Mouse (Mus musculus): ENCODE measurements around the gene Aes.
A peak's percentile ranks its signal among the peaks of the same experiment; 100 is the strongest.

The Aes gene

DNA sequence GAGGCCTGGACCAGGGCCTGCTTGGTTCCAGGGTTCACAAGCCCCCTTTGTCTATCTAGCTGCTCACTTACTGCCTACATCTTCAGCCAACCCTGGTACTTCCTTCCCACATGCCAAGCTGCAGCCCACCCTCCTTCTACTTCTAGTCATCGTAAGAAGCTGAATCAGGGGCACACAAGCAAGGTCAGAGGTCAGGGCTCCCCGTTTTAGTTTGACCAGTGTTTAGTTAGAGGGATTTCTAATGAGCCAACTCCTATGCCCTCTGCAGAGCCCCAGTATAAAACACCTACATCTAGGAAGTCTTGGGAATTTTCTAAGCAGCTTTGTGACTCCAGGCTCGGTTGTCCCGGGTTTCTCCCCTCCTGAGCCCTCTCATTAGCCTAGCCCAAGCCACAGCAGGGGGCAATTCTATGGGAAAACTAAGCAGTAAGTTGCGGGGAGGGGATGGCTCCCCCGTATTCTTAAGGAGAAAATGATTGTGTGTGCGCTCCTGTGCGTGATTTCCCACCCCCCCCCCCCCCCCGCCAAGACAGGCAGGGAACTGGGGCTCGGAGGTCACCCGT is 11.0 kb downstream of the Aes start:
- DNase-seq = no peak

- peak; percentile 96 for DNase-seq
These were observed 11.7 kb downstream of the Aes start for GRCm38 (mm10) chr10:81570831-81571500.

GRCm38 (mm10) chr10:81571501-81571876 is 12.2 kb downstream of the Aes start:
- peak; percentile 100 for DNase-seq

GRCm38 (mm10) chr10:81572133-81572671 is 12.9 kb downstream of the Aes start:
- peak; percentile 80 for DNase-seq

GRCm38 (mm10) chr10:81572975-81573374 is 13.7 kb downstream of the Aes start:
- peak; percentile 76 for DNase-seq

DNA sequence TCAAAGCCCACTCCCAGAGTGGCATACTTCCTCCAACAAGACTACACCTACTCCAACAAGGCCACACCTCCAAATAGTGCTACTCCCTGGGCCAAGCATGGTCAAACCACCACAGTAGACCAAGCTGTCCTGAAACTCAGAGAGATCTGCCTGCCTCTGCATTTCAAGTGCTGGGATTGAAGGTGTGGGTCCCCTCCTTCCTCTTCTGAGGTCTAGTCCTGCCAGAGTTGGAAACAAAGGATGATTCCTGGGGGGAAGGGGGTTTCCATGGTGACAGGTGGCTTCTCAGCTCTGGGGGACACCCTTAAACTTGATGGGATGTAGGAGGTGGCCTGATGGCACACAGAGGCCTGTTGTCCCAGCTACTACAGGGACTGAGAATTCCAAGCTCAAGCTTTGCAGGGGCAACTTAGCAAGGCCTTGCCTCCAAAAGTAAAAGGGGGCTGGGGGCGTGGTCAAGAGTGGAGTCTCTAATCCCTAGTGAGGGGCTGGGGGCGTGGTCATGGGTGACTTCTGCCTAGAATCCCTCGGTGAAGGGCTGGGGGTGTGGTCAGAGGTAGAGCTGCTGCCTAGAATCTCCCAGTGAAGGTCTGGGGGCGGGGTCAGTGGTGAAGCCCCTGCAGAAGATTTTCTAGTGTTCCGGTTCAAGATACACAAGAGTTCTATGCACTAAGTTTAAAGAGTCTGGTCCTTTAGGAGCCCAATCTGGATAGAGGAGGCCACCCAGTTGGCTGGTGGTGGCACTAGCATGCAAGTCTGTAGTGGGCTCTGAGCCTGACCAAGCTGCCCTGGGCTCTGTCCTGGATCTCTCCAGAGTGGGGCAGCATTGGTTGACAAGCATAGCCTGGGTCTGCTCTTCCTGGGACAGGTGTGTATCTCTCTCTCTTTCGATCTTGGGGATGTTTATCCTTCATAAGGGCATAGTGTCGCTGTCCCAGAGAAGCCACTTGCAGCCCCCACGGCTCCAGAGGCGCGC is 15.1 kb downstream of the Aes start, which contains the start of gene Tle2:
Tle2 (plus strand) TSS at position 481 of the 976 bp plus-strand sequence.
- peak; percentile 82 for DNase-seq

DNA sequence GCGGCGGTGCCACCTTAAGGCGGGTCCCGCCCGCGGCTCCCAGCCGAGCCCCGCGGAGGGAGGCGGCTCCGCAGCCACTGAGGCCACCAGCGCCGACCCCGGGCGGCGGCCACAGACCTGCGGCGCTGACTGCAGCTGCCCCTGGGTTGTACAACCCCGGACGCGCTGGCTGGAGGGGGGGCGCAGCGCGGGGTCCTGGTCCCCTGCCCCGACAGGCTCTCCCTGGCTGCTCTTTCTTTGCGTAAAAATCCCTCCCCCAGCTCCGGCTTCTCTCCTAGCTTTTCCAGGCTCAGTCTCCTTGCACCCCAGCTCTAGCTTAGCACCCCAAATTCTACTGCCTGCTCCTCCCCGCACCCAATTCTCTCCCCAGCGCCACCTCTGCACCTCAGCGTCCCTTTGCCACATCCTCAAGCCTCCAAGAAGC is 15.9 kb downstream of the Aes start:
- DNase-seq = peak; percentile 77

- DNase-seq = peak; percentile 77
These were observed 16.4 kb downstream of the Aes start for GRCm38 (mm10) chr10:81575695-81576094.

GRCm38 (mm10) chr10:81579967-81580366 is 20.7 kb downstream of the Aes start:
- DNase-seq = peak; percentile 78

DNA sequence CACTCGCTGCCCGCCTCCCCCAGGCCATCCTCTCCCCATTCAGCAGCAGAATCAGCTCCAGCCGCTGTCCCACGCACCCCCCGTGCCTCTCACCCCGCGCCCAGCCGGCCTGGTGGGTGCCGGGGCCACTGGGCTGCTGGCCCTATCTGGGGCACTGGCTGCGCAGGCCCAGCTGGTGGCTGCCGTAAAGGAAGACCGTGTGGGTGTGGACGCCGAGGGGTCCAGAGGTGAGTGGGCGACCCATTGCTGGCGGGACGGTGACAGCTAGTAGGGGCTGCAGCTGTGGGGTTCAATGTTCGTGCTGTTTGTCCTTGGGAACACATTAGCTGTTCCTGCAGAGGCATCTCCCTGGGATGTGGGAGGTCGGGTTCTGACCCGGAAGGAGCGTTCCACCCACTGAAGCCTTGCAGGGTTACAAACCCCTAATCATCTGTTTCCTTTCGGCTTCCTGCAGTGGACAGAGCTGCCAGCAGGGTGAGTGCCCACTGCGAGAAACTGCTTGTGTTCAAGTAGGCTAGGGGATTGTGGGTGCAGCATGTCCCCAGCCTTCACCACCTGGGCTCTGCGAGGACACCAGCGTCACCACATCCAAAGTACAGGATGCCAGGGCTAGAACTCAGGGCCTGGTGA is 21.3 kb downstream of the Aes start:
- DNase-seq = no peak

DNA sequence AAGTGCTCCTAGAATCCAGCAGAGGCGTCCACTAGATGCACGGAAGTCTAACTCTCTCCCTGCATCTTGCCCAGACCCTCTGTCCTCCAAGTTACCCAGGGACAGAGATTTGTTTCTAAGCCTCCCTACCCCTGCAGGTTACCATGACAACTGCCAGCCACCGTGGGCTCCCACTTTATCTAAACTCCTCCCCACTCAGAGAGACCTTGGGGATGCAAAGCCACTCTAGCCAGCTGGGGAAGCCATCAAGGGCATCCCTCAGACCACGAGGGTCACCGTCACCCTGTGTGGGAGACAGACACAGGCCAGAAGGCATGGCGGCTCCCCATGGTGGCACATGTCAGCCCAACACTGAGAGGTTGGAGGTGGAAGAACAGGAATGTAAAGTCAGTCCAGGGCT is 24.1 kb downstream of the Aes start:
- DNase-seq = no peak

GRCm38 (mm10) chr10:81588739-81589138 is 29.5 kb downstream of the Aes start:
- peak; percentile 35 for DNase-seq

GRCm38 (mm10) chr10:81591846-81592245 is 32.6 kb downstream of the Aes start:
- peak; percentile 66 for DNase-seq

DNA sequence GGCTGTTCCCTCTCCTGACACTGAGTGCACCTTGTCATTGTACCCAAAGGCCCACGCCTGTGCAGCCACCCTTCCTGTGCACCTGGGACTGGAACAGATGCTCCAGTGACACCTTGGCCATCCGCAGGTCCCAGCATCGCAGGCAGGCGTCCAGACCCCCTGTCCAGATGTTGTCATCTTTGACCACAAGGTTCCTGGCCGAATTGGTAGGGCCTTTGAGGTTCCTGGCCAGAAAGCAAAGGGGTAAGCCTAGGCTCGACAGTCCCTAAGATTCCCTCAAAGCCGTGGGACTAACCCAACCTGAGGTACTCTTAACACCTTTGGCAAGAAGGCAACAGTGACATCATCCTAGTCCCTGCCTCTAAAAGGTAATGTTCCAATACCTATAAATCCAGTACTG is 33.3 kb downstream of the Aes start:
- DNase-seq = peak; percentile 59

DNA sequence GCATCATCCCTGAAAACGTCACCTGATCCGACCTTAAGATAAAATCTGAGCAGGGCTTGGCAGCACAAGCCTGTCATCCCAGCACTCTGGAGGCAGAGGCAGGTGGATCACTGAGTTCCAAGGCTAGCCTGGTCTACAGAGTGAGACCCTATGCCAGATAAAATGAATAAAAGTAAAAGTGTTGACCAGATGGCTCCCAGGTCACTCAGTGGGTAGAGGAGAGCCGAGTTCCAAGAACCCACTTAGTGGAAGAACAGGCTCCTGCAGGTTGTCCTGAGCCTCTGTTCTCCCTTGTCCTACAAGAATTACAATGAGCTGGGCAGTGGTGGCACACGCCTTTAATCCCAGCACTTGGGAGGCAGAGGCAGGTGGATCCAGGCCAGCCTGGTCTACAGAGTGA is 33.9 kb downstream of the Aes start:
- DNase-seq = peak; percentile 50

DNA sequence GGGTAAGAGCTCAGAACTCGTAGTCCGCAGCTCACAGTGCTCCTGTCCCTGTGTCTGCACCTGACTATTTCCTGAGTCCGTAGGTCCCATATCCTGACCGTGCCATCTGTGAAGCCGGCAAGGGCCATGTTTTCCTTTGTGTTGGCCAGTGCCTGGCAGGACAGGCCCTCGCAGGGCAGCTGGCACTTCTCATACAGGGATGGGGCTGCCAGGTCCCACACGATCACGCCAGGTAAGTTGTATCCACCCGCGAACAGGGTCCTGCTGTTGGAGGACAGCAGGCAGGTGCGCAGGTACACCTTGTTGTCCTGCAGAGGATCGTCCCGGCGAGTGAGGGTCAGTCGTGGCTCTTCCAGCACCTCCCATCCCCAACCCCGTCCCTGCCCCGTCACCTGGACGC is 34.6 kb downstream of the Aes start:
- peak; percentile 85 for DNase-seq

- peak; percentile 62 for DNase-seq
These were observed 36.3 kb downstream of the Aes start for GRCm38 (mm10) chr10:81595599-81595998.

GRCm38 (mm10) chr10:81596611-81597010 is 37.3 kb downstream of the Aes start:
- DNase-seq = peak; percentile 41

DNA sequence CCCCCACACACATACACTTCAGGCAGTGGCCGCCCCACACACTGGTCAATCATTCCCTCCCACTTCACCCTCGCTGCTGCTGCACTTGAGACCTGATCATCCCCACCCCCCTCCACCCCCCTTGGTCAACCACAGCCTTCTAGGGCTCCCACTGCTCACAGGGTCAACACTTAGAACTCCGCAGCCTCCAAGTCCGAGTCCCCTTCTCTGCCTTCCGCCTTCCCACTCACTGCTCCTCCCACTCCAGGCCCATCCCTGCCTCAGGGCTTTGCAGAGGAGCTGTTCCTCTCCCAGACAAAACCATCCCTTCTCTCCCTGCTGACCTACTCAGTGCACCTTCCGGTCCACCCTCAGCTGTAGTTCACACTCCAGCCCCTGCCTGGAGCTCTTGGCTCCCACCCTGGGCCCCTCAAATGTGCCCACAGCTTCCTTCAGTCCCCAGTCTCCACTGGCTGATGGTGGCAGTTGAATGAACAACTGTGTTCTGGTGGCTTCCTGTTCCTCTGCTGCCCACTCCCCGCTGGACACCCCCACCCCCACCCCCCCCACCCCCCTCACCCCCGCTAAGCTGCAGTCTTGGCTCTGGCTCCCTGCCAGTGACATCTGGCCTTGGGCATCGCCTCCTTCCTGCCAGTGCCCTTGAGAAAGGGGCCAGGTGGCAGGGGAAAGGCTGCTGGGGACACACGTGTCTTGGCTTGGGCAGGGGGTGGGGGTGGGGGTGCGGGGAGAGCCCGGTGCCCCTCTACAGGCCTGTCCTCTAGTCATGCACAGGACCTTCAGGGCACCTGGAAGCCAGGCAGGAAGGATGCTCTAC is 38.1 kb downstream of the Aes start:
- DNase-seq = peak; percentile 47

DNA sequence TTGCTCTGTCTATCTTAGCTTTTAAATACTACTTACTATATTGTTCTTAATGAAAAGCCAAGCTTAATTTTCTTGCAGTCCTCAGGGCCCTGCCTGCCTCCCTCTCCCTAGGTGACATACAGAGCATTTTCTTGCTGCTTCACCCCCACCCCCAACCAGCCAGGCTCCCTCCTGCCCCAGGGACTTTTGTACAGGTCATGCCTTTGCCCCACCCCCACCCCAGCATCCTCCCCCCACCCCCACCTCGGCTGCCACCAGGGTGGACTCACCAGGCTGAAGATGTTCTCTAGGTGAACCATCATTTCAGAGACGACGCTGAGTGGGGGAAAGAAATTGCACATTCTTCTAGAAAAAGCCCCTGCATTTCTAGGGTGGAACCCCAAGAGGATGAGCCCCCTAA is 39.1 kb downstream of the Aes start:
- no peak for DNase-seq

DNA sequence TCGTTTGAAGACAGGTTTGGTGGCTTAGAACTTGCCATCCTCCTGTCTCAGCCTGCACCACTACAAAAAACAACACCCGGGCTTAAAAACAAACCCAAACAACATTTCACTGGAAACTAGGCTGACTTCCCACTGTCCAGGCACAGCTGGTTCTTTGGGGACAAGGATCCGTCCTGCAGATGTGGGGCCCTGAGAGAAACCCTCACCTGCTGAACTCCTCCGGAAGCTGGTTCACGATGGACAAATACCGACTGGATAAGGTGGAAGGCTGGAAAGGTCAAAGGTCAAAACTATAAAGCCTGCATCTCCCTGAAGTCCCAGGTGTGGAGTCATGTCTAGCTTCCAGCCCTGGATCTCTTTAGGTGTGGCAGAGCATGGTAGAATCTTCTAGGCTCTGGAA is 39.6 kb downstream of the Aes start:
- DNase-seq = peak; percentile 37

DNA sequence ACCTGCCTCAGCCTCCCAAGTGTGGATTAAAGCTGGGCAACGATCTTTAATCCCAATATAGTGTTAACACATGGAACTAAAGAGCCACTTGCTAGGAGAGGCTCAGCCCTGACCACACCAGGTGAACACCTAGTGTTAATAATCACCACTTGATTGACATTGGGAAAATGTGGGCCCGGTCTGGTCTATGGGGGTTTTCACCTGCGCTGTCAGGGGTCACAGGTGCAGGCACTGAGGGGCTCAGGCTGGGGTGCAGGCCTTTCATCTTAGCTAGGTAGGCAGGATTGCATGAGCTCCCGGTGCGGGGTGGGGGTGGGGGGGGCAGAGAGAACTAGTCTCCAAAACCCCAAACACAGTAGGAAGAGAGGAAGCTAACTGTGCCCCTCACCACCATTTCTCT is 40.3 kb downstream of the Aes start:
- DNase-seq = peak; percentile 55

Data from cerebellum, adult 9-11 months (tissue).